Mouse (Mus musculus) embryonic facial prominence, embryonic 12.5 days (tissue): ENCODE results near the gene Kcnq4. TPM values are rescaled to one million over a fixed set of nuclear protein-coding genes. Genes with fewer than 3 reads are reported as not detected.

Experiments
- ATAC-seq: fragments of 200-750 bp; cut with Nextera tagmentation; 2 replicates; pipeline ENCODE4 v1.8.0; 2017; ENCODE audit not compliant: insufficient number of reproducible peaks, insufficient read depth, low FRiP score, low TSS enrichment
- H3K27ac ChIP-seq: fragments of 300-500 bp; sonication (generic); 2 replicates; pipeline ENCODE4 v1.5.1; 2016; ENCODE audit warnings: mild to moderate bottlenecking
- H3K27me3 ChIP-seq: fragments of 300-500 bp; sonication (generic); 2 replicates; pipeline ENCODE4 v1.6.1; 2016; ENCODE audit warnings: mild to moderate bottlenecking, moderate library complexity
- H3K36me3 ChIP-seq: fragments of 300-500 bp; sonication (generic); 2 replicates; pipeline ENCODE4 v1.6.1; 2016; ENCODE audit warnings: mild to moderate bottlenecking
- H3K4me1 ChIP-seq: fragments of 300-500 bp; sonication (generic); 2 replicates; pipeline ENCODE4 v1.6.1; 2016
- H3K4me2 ChIP-seq: fragments of 300-500 bp; sonication (generic); replicated peaks from 2 replicates; pipeline ENCODE4 v1.6.1; 2016; ENCODE audit warnings: mild to moderate bottlenecking, moderate library complexity
- H3K4me3 ChIP-seq: fragments of 300-500 bp; sonication (generic); 2 replicates; pipeline ENCODE4 v1.5.1; 2016; ENCODE audit warnings: mild to moderate bottlenecking
- H3K9ac ChIP-seq: fragments of 300-500 bp; sonication (generic); 2 replicates; pipeline ENCODE4 v1.6.1; 2016; ENCODE audit warnings: mild to moderate bottlenecking, moderate library complexity
- H3K9me3 ChIP-seq: fragments of 300-500 bp; sonication (generic); 2 replicates; pipeline ENCODE4 v1.6.1; 2016; ENCODE audit warnings: mild to moderate bottlenecking, moderate library complexity
- WGBS: fragments of 180-500 bp; shearing (Covaris S2); methylation state at CpG from one replicate; pipeline ENCODE4 v1.1.7; 2016; 5-methylcytosine and 5-hydroxymethylcytosine counted together
- polyA plus RNA-seq: library from polyadenylated mRNA; unstranded; fragments of >200 nt; fragmentation: Nextera tagmentation; extraction: Ambion mirVana; gene quantifications from 2 replicates; pipeline ENCODE4 v1.2.1, GENCODE M21; 2016

Gene Kcnq4
- polyA plus RNA-seq, 1 experiment from 2014 or later = 6.9 TPM

- Histone ChIP-seq H3K4me1 (peaks cover 4% of the 10 kb centered on the region; the same call in 1 of the 2 replicates), H3K27ac (no peak overlapping the region), H3K4me2 (no peak overlapping the region), H3K36me3 (peaks cover 4% of the 10 kb centered on the region; the same call in 1 of the 2 replicates), H3K27me3 (peaks cover 32% of the 10 kb centered on the region), H3K9ac (no peak overlapping the region), H3K4me3 (no peak overlapping the region), H3K9me3 (no peaks in the 10 kb centered on the region)
- ATAC-seq = no peak
- WGBS = 91% methylated on average over 8 of the region's 8 CpGs
These were observed 51.1 kb downstream of the Kcnq4 start for GRCm38 (mm10) chr4:120697353-120697752.

- no peak overlapping the region for H3K27ac ChIP-seq
- H3K9ac ChIP-seq = no peak overlapping the region
- no peaks in the 10 kb centered on the region for H3K36me3 ChIP-seq
- H3K4me3 ChIP-seq = no peak overlapping the region
- no peaks in the 10 kb centered on the region for H3K4me1 ChIP-seq
- ATAC-seq = no peak
- H3K27me3 ChIP-seq = peaks cover 8% of the 10 kb centered on the region
- no peaks in the 10 kb centered on the region for H3K9me3 ChIP-seq
- no peak overlapping the region for H3K4me2 ChIP-seq
- 36% methylated on average over 10 of the region's 10 CpGs for WGBS
These were observed 55.7 kb downstream of the Kcnq4 start for GRCm38 (mm10) chr4:120692717-120693116.

DNA sequence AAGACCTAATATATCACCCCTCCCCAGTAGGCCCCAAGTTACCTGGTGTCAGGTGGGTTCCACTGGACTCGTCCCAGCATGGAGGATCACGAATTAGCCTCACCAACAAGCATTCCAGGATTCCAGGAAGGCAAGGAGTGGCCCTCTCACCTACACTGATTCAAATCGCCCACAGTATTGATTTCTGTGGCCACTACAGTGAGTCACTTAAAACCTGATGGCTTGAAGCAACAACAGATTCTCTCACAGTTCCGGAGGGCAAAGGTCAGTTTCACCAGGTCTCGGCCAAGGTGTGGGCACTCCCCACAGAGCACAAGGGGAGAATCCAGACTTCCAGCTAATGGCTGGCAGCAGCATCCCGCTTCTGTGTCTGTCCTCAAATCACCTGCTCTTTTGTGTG is 59.1 kb downstream of the Kcnq4 start:
- Histone ChIP-seq H3K4me2 (no peak overlapping the region), H3K27ac (no peak overlapping the region), H3K27me3 (no peaks in the 10 kb centered on the region), H3K4me3 (no peak overlapping the region), H3K36me3 (no peaks in the 10 kb centered on the region), H3K9ac (no peak overlapping the region), H3K4me1 (no peaks in the 10 kb centered on the region), H3K9me3 (no peaks in the 10 kb centered on the region)
- no peak for ATAC-seq
- 63% methylated on average over 6 of the region's 6 CpGs for WGBS

- H3K9me3 ChIP-seq = no peaks in the 10 kb centered on the region
- H3K9ac ChIP-seq = no peak overlapping the region
- ATAC-seq = no peak
- no peaks in the 10 kb centered on the region for H3K36me3 ChIP-seq
- no peak overlapping the region for H3K4me3 ChIP-seq
- H3K27ac ChIP-seq = no peak overlapping the region
- H3K4me2 ChIP-seq = no peak overlapping the region
- 38% methylated on average over 6 of the region's 6 CpGs for WGBS
- no peaks in the 10 kb centered on the region for H3K27me3 ChIP-seq
- no peaks in the 10 kb centered on the region for H3K4me1 ChIP-seq
These were observed 61.1 kb downstream of the Kcnq4 start for GRCm38 (mm10) chr4:120687282-120687681.

- no peak overlapping the region for H3K4me3 ChIP-seq
- H3K27me3 ChIP-seq = no peaks in the 10 kb centered on the region
- H3K4me2 ChIP-seq = no peak overlapping the region
- no peak overlapping the region for H3K9ac ChIP-seq
- 50% methylated on average over 9 of the region's 9 CpGs for WGBS
- no peak for ATAC-seq
- no peaks in the 10 kb centered on the region for H3K9me3 ChIP-seq
- no peak overlapping the region for H3K27ac ChIP-seq
- no peaks in the 10 kb centered on the region for H3K4me1 ChIP-seq
- no peaks in the 10 kb centered on the region for H3K36me3 ChIP-seq
These were observed 65.0 kb downstream of the Kcnq4 start for GRCm38 (mm10) chr4:120683278-120683997.

DNA sequence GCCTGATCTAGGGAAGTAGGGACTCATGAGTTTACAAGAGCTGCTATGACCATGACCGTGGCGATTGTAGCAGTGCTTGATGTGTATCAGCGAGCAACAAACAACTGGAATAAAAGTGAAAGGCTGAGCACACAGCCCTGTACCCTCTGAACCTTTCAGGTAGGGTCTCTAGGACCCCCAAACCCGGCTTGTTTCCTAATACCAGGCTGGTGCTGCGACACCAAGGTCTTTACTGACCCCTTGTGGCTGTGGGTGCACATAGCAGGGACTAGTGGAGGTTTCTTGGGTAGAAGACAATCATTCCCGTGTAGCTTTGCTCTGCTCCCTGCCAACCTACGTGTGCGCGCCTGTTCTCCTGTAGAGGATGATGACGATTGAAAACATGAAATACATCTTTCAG is 66.2 kb downstream of the Kcnq4 start:
- H3K9ac ChIP-seq = no peak overlapping the region
- no peak for ATAC-seq
- no peaks in the 10 kb centered on the region for H3K27me3 ChIP-seq
- no peak overlapping the region for H3K27ac ChIP-seq
- H3K4me1 ChIP-seq = no peaks in the 10 kb centered on the region
- no peaks in the 10 kb centered on the region for H3K9me3 ChIP-seq
- 31% methylated on average over 10 of the region's 10 CpGs for WGBS
- no peaks in the 10 kb centered on the region for H3K36me3 ChIP-seq
- no peak overlapping the region for H3K4me3 ChIP-seq
- no peak overlapping the region for H3K4me2 ChIP-seq

GRCm38 (mm10) chr4:120680953-120681352 is 67.5 kb downstream of the Kcnq4 start:
- Histone ChIP-seq H3K9me3 (no peaks in the 10 kb centered on the region), H3K4me1 (no peaks in the 10 kb centered on the region), H3K9ac (no peak overlapping the region), H3K36me3 (no peaks in the 10 kb centered on the region), H3K4me2 (no peak overlapping the region), H3K27me3 (no peaks in the 10 kb centered on the region), H3K27ac (no peak overlapping the region), H3K4me3 (no peak overlapping the region)
- 55% methylated on average over 7 of the region's 7 CpGs for WGBS
- ATAC-seq = no peak

DNA sequence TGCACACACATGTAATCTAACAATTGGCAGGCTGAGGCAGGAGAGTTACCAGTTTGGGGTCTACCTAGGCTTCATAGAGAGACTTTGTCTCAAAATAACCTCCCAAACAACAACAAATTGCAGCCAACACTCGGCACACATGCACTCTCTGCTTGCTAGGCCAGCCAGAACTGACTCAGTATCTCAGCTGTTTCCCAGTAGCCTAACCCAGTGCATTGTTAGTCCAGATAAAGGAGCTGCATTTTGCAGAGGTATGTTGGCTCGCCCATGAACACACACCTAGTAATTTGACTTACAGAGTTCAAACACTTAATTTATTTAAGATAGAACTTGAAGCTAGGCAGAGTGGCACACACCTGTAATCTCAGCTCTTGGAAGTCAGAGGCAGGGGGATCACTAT is 72.8 kb downstream of the Kcnq4 start:
- ATAC-seq = no peak
- WGBS = 73% methylated on average over 2 of the region's 2 CpGs
- Histone ChIP-seq H3K4me2 (no peak overlapping the region), H3K4me1 (no peaks in the 10 kb centered on the region), H3K4me3 (no peak overlapping the region), H3K9ac (no peak overlapping the region), H3K27me3 (no peaks in the 10 kb centered on the region), H3K36me3 (no peaks in the 10 kb centered on the region), H3K9me3 (no peaks in the 10 kb centered on the region), H3K27ac (no peak overlapping the region)

GRCm38 (mm10) chr4:120674775-120675451 is 73.5 kb downstream of the Kcnq4 start:
- Histone ChIP-seq H3K4me3 (no peak overlapping the region), H3K9me3 (no peaks in the 10 kb centered on the region), H3K36me3 (no peaks in the 10 kb centered on the region), H3K9ac (no peak overlapping the region), H3K27ac (no peak overlapping the region), H3K4me1 (no peaks in the 10 kb centered on the region), H3K27me3 (no peaks in the 10 kb centered on the region), H3K4me2 (no peak overlapping the region)
- 86% methylated on average over 8 of the region's 8 CpGs for WGBS
- ATAC-seq = no peak

DNA sequence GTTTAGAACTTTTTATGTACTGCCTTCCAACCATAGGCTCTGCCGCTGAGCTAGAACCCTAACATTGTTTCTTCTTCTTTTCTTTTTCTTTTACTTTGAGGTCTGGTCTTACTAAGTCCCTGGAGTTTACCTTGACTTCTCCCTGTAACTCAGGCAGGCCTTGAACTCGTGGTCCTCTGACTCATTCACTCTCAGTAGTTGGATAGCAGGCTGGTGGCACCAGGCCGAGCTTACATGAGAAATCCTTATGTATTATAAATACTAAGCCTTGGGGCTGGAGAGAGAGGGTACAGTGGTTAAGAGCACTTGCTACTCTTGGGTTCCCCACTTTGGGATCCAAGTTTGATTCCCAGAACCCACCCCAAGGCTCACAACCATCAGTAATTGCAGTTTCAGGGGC is 74.8 kb downstream of the Kcnq4 start:
- H3K9ac ChIP-seq = no peak overlapping the region
- 88% methylated on average over 3 of the region's 3 CpGs for WGBS
- no peak overlapping the region for H3K4me3 ChIP-seq
- H3K4me1 ChIP-seq = no peaks in the 10 kb centered on the region
- peaks cover 4% of the 10 kb centered on the region for H3K27me3 ChIP-seq
- no peak overlapping the region for H3K4me2 ChIP-seq
- ATAC-seq = no peak
- H3K9me3 ChIP-seq = no peaks in the 10 kb centered on the region
- no peak overlapping the region for H3K27ac ChIP-seq
- H3K36me3 ChIP-seq = no peaks in the 10 kb centered on the region

GRCm38 (mm10) chr4:120671046-120671445 is 77.4 kb downstream of the Kcnq4 start:
- peaks cover 5% of the 10 kb centered on the region for H3K4me1 ChIP-seq
- 51% methylated on average over 12 of the region's 12 CpGs for WGBS
- H3K36me3 ChIP-seq = no peaks in the 10 kb centered on the region
- H3K27ac ChIP-seq = no peak overlapping the region
- no peak overlapping the region for H3K4me3 ChIP-seq
- H3K4me2 ChIP-seq = no peak overlapping the region
- ATAC-seq = no peak
- H3K9me3 ChIP-seq = no peaks in the 10 kb centered on the region
- H3K9ac ChIP-seq = no peak overlapping the region
- H3K27me3 ChIP-seq = peaks cover 29% of the 10 kb centered on the region

GRCm38 (mm10) chr4:120669585-120669984 is 78.8 kb downstream of the Kcnq4 start:
- H3K4me1 ChIP-seq = peaks cover 5% of the 10 kb centered on the region
- no peaks in the 10 kb centered on the region for H3K36me3 ChIP-seq
- H3K4me2 ChIP-seq = no peak overlapping the region
- WGBS = 71% methylated on average over 5 of the region's 5 CpGs
- H3K4me3 ChIP-seq = no peak overlapping the region
- H3K27me3 ChIP-seq = peaks cover 35% of the 10 kb centered on the region
- H3K27ac ChIP-seq = no peak overlapping the region
- no peaks in the 10 kb centered on the region for H3K9me3 ChIP-seq
- H3K9ac ChIP-seq = no peak overlapping the region
- no peak for ATAC-seq
